Comparison of ENCODE assay signal across 25 mouse cellular contexts in the genomic region with DNA sequence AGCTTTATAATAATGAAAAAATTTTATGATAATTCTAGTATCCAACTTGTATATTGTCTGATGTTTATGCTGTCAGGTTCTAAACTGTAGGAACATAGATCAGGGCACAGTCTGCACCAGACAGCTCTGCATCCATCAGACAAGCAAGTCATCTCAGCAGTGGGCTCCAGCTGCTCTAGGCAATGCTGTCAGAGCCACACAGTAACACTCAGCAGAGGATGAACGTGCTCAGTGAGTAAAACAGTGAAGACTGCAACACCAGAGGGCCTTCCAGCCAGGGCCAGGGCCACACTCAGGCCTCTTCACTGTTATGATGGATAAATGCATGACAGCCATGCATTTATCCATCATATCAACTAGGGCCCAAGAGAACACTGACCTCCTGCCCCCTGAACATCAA.
DNase-seq lines count a peak whose midpoint lies in the region; ATAC-seq and TF ChIP-seq lines count a peak whose summit lies in the region.
"Had no signal": no experiment of that assay in that cellular context is flagged by ENCODE, and none has a peak within 500 bp of the region (broad histone marks: within the 10 kb centered on the region; RNA-seq: fewer than 3 reads in every experiment).

No protein-coding gene starts in this region.

- WGBS in heart, embryonic 10.5 days: 53% methylated on average over 1 of the region's 1 CpGs
- 48% methylated on average over 1 of the region's 1 CpGs for WGBS in hindbrain, postnatal 0 days
- 56% methylated on average over 1 of the region's 1 CpGs for WGBS in hindbrain, embryonic 12.5 days
- WGBS in neural tube, embryonic 14.5 days: 44% methylated on average over 1 of the region's 1 CpGs
- 61% methylated on average over 1 of the region's 1 CpGs for WGBS in kidney, embryonic 15.5 days

- no peaks in the 10 kb centered on the region for H3K9me3 ChIP-seq in heart, embryonic 10.5 days
- no peaks in the 10 kb centered on the region for H3K9me3 ChIP-seq in hindbrain, postnatal 0 days (ENCODE audit: low read length)
- H3K9me3 ChIP-seq in hindbrain, embryonic 12.5 days (replicated peaks): no peaks in the 10 kb centered on the region
- no peaks in the 10 kb centered on the region for H3K9me3 ChIP-seq in neural tube, embryonic 14.5 days (ENCODE audit: control insufficient read depth, low read length)
- no peaks in the 10 kb centered on the region for H3K9me3 ChIP-seq in kidney, embryonic 15.5 days (replicated peaks)
- H3K9me3 ChIP-seq: embryonic facial prominence, embryonic 12.5 days; embryonic facial prominence, embryonic 15.5 days; heart, embryonic 13.5 days; hindbrain, embryonic 15.5 days had no signal

- TF ChIP-seq CTCF in hindbrain, postnatal 0 days (IDR thresholded peaks at IDR 0.05; ENCODE audit: low read depth): no peak

- DNase-seq in heart, adult 11 months: peak; percentile 48
- DNase-seq in heart, embryonic 10.5 days (ENCODE audit: low spot score): no peak
- DNase-seq in hindbrain, postnatal 0 days (ENCODE audit: low spot score): peak; percentile 5
- DNase-seq in brain, adult 2 months (ENCODE audit: low read depth, low spot score): peak; percentile 20
- no peak for DNase-seq in adrenal gland, adult 18-20 months (ENCODE audit: low spot score in 2 of 2)
- DNase-seq: cerebellum, adult 11 months; cerebellum, adult 2 months; cerebellum, adult 9-11 months; cerebellum, postnatal 25 days; forebrain, postnatal 0 days; gastrocnemius, adult 2 months; gastrocnemius, postnatal 14 days; heart, adult 18-20 months; heart, postnatal 14 days; heart, postnatal 4 days had no signal

- H3K27me3 ChIP-seq in heart, embryonic 10.5 days (ENCODE audit: insufficient read depth, poor library complexity, severe bottlenecking): no peaks in the 10 kb centered on the region
- H3K27me3 ChIP-seq in hindbrain, postnatal 0 days (ENCODE audit: insufficient read depth, low read length): no peaks in the 10 kb centered on the region
- H3K27me3 ChIP-seq in hindbrain, embryonic 12.5 days: no peaks in the 10 kb centered on the region
- H3K27me3 ChIP-seq in neural tube, embryonic 14.5 days (ENCODE audit: control insufficient read depth, insufficient read depth, low read length): no peaks in the 10 kb centered on the region
- no peaks in the 10 kb centered on the region for H3K27me3 ChIP-seq in kidney, embryonic 15.5 days
- H3K27me3 ChIP-seq: embryonic facial prominence, embryonic 12.5 days; embryonic facial prominence, embryonic 15.5 days; heart, embryonic 13.5 days; hindbrain, embryonic 15.5 days had no signal

- ATAC-seq in hindbrain, postnatal 0 days: peak; percentile 40; the same call in 1 of the 2 replicates
- ATAC-seq in hindbrain, embryonic 12.5 days (ENCODE audit: low FRiP score): no peak
- ATAC-seq in neural tube, embryonic 14.5 days (ENCODE audit: low read depth): peak; percentile 63
- no peak for ATAC-seq in kidney, embryonic 15.5 days (replicated peaks; ENCODE audit: low FRiP score)
- ATAC-seq: activated CD4-positive, CD25-positive, alpha-beta regulatory T cell, adult 4 months; forebrain, embryonic 14.5 days; forebrain, postnatal 0 days; inflammation-experienced regulatory T-cells, adult 6 months had no signal

- H3K4me1 ChIP-seq in heart, embryonic 10.5 days: no peaks in the 10 kb centered on the region
- no peaks in the 10 kb centered on the region for H3K4me1 ChIP-seq in hindbrain, postnatal 0 days (ENCODE audit: insufficient read depth, low read length)
- no peaks in the 10 kb centered on the region for H3K4me1 ChIP-seq in hindbrain, embryonic 12.5 days
- H3K4me1 ChIP-seq in neural tube, embryonic 14.5 days (ENCODE audit: control insufficient read depth, insufficient read depth, low read length): no peaks in the 10 kb centered on the region; the same call in 1 of the 2 replicates
- no peaks in the 10 kb centered on the region for H3K4me1 ChIP-seq in kidney, embryonic 15.5 days
- H3K4me1 ChIP-seq: embryonic facial prominence, embryonic 12.5 days; embryonic facial prominence, embryonic 15.5 days; heart, embryonic 13.5 days had no signal

- no peak overlapping the region for H3K27ac ChIP-seq in heart, embryonic 10.5 days
- H3K27ac ChIP-seq in hindbrain, postnatal 0 days: no peak overlapping the region
- H3K27ac ChIP-seq in hindbrain, embryonic 12.5 days: no peak overlapping the region
- peak overlapping the region; percentile 58 for H3K27ac ChIP-seq in neural tube, embryonic 14.5 days (ENCODE audit: low read depth, low read length)
- H3K27ac ChIP-seq in kidney, embryonic 15.5 days: no peak overlapping the region
- H3K27ac ChIP-seq: embryonic facial prominence, embryonic 12.5 days; embryonic facial prominence, embryonic 15.5 days; gastrocnemius, adult 2 months; heart, embryonic 13.5 days; hindbrain, embryonic 15.5 days had no signal

- H3K9ac ChIP-seq in hindbrain, postnatal 0 days (replicated peaks; ENCODE audit: low read length): no peak overlapping the region
- H3K9ac ChIP-seq in hindbrain, embryonic 12.5 days: no peak overlapping the region
- no peak overlapping the region for H3K9ac ChIP-seq in neural tube, embryonic 14.5 days (replicated peaks; ENCODE audit: low read depth, low read length)
- no peak overlapping the region for H3K9ac ChIP-seq in kidney, embryonic 15.5 days
- H3K9ac ChIP-seq: embryonic facial prominence, embryonic 12.5 days; embryonic facial prominence, embryonic 15.5 days; forebrain, postnatal 0 days; heart, embryonic 13.5 days; hindbrain, embryonic 15.5 days had no signal

- no peaks in the 10 kb centered on the region for H3K36me3 ChIP-seq in heart, embryonic 10.5 days
- no peaks in the 10 kb centered on the region for H3K36me3 ChIP-seq in hindbrain, postnatal 0 days (ENCODE audit: insufficient read depth, low read length)
- H3K36me3 ChIP-seq in hindbrain, embryonic 12.5 days: no peaks in the 10 kb centered on the region
- no peaks in the 10 kb centered on the region for H3K36me3 ChIP-seq in neural tube, embryonic 14.5 days (ENCODE audit: control insufficient read depth, insufficient read depth, low read length)
- H3K36me3 ChIP-seq in kidney, embryonic 15.5 days: no peaks in the 10 kb centered on the region
- H3K36me3 ChIP-seq: embryonic facial prominence, embryonic 12.5 days; embryonic facial prominence, embryonic 15.5 days; heart, embryonic 13.5 days; hindbrain, embryonic 15.5 days had no signal

- no peak overlapping the region for H3K4me2 ChIP-seq in hindbrain, postnatal 0 days (ENCODE audit: low read depth, low read length)
- H3K4me2 ChIP-seq in hindbrain, embryonic 12.5 days (replicated peaks): no peak overlapping the region
- no peak overlapping the region for H3K4me2 ChIP-seq in neural tube, embryonic 14.5 days (ENCODE audit: low read depth, low read length)
- H3K4me2 ChIP-seq in kidney, embryonic 15.5 days: no peak overlapping the region
- H3K4me2 ChIP-seq: embryonic facial prominence, embryonic 12.5 days; embryonic facial prominence, embryonic 15.5 days; heart, embryonic 13.5 days; hindbrain, embryonic 15.5 days had no signal

- H3K4me3 ChIP-seq in heart, embryonic 10.5 days: no peak overlapping the region
- H3K4me3 ChIP-seq in hindbrain, postnatal 0 days (ENCODE audit: low read length): no peak overlapping the region
- H3K4me3 ChIP-seq in hindbrain, embryonic 12.5 days: no peak overlapping the region
- no peak overlapping the region for H3K4me3 ChIP-seq in neural tube, embryonic 14.5 days (ENCODE audit: low read depth, low read length)
- H3K4me3 ChIP-seq in kidney, embryonic 15.5 days (replicated peaks): no peak overlapping the region
- H3K4me3 ChIP-seq: embryonic facial prominence, embryonic 12.5 days; embryonic facial prominence, embryonic 15.5 days; gastrocnemius, adult 2 months; heart, embryonic 13.5 days; hindbrain, embryonic 15.5 days had no signal

Comparison
In these comparisons a context has a peak if more than half of its experiments do, and no peak if none do; other contexts are left out.
1. DNase-seq: peak in heart, adult 11 months (single experiment), hindbrain, postnatal 0 days (single experiment) and brain, adult 2 months (single experiment); none in heart, embryonic 10.5 days (single experiment) and adrenal gland, adult 18-20 months (0 of 2).
2. ATAC-seq: peak in hindbrain, postnatal 0 days (single experiment) and neural tube, embryonic 14.5 days (single experiment); none in hindbrain, embryonic 12.5 days (single experiment) and kidney, embryonic 15.5 days (single experiment).